Mouse (Mus musculus): ENCODE measurements at regions not wholly inside any gene's neighbourhood (a gene's known extent, or its start where the extent isn't known, plus 50 kb on each side); places are given as distances from the start of the nearest gene placed in this dataset.

DNA sequence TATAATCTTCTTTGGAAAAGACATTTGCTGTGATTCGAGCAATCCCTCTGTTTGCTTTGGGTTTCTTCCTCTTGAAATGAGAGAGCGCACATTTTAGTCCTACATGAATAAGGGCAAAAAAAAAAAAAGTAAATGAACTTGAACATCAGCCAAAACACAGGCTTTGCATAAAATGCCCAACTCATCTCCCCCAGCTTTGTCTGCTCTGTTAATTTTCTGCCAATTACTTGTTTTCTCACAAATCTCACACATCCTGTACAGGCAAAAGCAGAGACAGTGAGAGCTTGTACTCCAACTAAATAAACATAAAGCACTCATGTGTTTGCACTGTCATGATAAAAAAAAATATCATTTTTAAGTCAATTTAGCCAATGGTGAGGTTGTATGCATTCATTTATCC, 121.4 kb upstream of the Trpm3 start:
- intact Hi-C loops (cut with DNase I) = no loop called here

DNA sequence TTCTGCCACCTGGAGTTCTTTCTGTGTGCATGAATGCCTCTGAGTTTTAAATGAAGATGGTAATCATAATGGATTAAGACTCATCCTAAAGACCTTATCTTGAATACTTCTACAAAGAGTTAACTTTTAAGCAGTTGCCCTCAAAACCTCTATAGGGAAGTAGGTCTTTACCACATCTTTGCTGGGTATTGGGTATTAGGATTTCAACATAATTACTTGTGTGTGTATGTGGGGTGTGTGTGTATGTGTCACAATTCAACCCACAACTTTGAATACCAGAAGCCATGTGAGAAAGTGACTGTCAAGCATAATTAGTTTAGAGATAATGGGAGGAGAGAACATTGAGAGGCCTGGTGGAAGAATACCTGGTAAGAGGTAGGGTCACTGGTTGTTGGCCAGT, 111.3 kb upstream of the Trpm3 start:
- intact Hi-C loops (cut with DNase I) = no loop called here
- DNase-seq = no peak

More for the DNA sequence above, 121.4 kb upstream of the Trpm3 start:
- DNase-seq = no peak

DNA sequence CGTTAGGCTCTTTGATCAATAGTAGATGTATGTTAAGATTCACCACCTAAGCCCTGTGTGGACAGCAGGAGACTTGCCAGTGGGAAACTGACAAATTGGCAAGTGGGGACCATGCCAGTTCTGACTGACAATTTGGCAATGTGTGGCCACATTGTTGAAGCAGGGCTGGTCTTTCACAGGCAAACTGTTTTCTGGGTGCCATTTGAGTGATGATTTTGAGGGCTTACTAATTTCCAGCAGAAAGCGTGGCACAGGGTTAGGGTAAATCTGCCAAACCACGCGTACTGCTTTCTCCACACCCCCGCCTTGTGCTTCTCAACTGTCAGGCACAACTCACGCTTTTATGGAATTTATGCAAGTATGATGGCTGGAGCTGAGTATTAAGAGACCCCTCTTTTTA, 91.2 kb upstream of the Trpm3 start:
- no peak for DNase-seq
- intact Hi-C loops (cut with DNase I) = no loop called here

DNA sequence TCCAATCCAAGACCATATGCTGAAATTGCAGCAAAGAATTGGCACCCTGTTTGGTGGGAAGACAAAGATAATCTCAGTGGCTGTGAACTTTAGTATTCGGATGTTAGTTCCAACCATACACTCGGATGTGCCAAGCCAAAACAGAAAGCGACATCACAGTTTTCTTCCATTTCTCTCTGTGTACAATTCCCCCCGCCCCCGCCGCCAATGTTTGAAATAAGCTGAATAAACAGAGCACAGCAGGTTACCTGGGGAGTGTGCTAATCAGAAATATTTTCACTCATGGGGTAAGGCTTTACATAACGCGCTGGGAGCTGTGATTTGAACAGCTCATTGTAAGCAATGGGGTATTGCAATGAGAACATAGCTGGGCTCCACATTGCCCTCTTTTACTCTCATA, 72.5 kb upstream of the Trpm3 start:
- no peak for DNase-seq
- intact Hi-C loops (cut with DNase I) = no loop called here

DNA sequence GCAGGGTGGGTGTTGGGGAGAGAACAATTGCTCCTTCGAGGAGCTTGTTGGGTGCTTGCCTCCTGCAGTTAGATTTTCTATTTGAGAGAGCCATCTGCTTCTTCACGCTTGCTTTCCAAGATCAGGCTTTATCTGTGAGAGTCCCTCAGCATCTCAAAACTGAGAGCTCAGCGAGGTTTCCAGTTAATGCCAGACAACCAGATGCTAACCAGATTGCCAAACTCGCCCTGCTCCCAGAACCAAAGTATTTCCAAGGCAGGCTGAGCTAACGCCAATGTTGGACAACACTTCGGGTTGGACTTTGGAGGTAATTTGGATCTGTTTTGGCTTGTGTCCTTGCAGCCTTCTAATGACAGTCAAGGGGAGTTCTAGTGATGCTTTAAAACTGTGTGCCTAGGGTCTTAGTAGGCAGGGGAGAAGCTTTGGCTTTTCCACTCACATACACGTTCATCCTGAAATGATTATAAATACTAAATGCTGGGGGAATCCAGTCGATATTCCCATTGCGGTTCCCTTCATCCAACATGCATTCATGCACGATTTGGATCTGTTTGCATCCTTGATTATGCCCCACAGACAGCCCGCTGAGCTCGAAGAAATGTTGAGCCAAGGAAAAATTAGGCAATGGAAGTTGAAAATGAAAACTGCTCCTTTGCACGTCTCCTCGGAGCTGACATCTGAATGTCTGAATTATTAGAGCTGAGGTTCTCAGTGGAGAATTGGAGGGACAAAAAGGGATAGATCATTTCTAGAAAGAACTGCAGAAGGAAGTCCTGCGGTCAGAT, 68.4 kb upstream of the Trpm3 start:
- intact Hi-C loops (cut with DNase I) = no loop called here
- DNase-seq = no peak

DNA sequence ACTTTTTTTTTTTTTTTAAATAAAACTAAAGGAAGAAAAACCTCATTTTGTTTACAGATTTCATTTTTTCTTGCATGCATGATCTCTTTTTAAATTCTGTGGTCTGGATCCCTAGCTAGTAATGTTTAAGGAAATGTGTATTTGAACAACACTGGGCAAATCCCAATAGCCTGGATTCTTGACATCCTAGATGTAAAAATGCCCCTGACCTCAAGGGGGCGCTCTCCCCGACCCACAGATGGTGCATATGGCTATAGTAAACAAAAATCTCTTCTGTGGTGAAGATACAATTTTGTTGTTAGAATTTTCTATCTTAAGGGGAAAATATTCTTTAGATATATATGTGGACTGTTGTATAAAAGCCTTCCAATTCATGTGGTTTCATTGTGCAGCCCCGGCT, 67.1 kb upstream of the Trpm3 start:
- intact Hi-C loops (cut with DNase I) = no loop called here
- DNase-seq = no peak

DNA sequence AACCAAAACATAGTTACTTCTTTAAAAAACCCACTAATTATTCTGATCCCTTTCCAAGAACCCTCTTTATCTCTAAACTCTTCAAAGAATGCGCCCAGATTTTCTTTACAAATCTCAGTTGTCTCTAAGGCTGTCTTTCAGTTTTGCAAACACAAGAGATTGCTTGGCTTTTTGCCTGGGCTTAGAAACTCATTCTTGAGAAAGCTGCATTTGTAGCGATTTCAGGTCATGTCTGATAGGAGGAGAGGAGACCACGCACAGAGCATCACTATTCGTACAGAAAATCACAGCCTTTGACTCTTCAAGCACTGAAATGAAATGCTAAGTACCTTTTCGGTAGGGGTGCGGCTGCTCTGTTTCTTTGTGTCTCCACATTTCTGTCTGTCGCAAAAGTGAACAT, 64.8 kb upstream of the Trpm3 start:
- DNase-seq = no peak
- intact Hi-C loops (cut with DNase I) = no loop called here

DNA sequence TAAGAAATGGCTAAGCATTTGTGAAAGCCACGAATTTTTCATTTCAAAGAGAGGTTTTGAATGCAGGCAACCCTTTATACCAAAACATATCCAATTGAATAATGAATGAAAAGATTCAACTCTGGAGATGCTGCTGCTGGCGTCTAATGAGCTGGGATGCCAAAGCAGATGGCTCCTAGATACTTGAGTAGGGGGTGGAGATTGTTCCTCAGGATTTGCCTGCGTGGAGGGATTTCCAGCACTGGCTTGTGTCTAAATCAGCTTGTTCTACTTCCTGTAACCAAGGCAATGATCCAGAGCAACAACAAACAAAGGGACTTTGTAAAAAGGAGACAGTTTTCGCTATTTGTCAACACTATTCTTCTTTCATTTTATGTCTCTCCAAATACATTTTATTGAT, 57.4 kb upstream of the Trpm3 start:
- intact Hi-C loops (cut with DNase I) = no loop called here
- no peak for DNase-seq

All from heart, postnatal 14 days (tissue).